Mouse (Mus musculus) MEL (cell line): ENCODE measurements around the gene Cdyl. TPM values are rescaled to one million over a fixed set of nuclear protein-coding genes. Genes with fewer than 3 reads are reported as not detected.

Source experiments
- DNase-seq: peaks from one replicate; pipeline ENCODE4 v3.0.0; 2011; ENCODE audit warnings: low read depth, low spot score
- H3K27ac ChIP-seq: 2 replicates; pipeline ENCODE4 v1.5.1; 2012; ENCODE audit warnings: low read depth, mild to moderate bottlenecking, control low read depth, low read length, moderate library complexity; ENCODE audit not compliant: control insufficient read depth
- H3K27me3 ChIP-seq, 2 experiments: fragments of 150-350 bp in 1 of 2; sonication (generic) in 1 of 2; 2 replicates each; pipeline ENCODE4 v1.6.1; 2012; ENCODE audit warnings: low read length in 2 of 2, mild to moderate bottlenecking in 2 of 2, improper control_type of control experiment in 1 of 2, moderate library complexity in 1 of 2; ENCODE audit not compliant: insufficient read depth in 2 of 2, control insufficient read depth in 1 of 2
- H3K36me3 ChIP-seq, 2 experiments: 2 replicates each; pipeline ENCODE4 v1.6.1; 2012 to 2014; ENCODE audit warnings: low read length in 2 of 2, improper control_type of control experiment in 1 of 2, inconsistent platforms in 1 of 2, mild to moderate bottlenecking in 1 of 2; ENCODE audit not compliant: insufficient read depth in 2 of 2, control insufficient read depth in 1 of 2
- H3K4me1 ChIP-seq, 2 experiments: fragments of 150-350 bp in 1 of 2; sonication (generic) in 1 of 2; 2 replicates each; pipeline ENCODE4 v1.6.1; 2012; ENCODE audit warnings: low read length in 2 of 2, improper control_type of control experiment in 1 of 2, mild to moderate bottlenecking in 1 of 2; ENCODE audit not compliant: insufficient read depth in 2 of 2, control insufficient read depth in 1 of 2
- H3K4me3 ChIP-seq, 2 experiments: fragments of 150-350 bp in 1 of 2; sonication (generic) in 1 of 2; 2 replicates each; pipeline ENCODE4 v1.5.1; 2012; ENCODE audit warnings: low read depth in 2 of 2, low read length in 2 of 2, mild to moderate bottlenecking in 2 of 2, moderate library complexity in 2 of 2, control low read depth in 1 of 2, improper control_type of control experiment in 1 of 2; ENCODE audit not compliant: control insufficient read depth in 1 of 2, insufficient read depth in 1 of 2
- H3K79me2 ChIP-seq: 2 replicates; pipeline ENCODE4 v1.6.1; 2012; ENCODE audit warnings: mild to moderate bottlenecking, low read length, moderate library complexity; ENCODE audit not compliant: control insufficient read depth, poor library complexity, insufficient read depth
- H3K9ac ChIP-seq: 2 replicates; pipeline ENCODE4 v1.6.1; 2012; ENCODE audit warnings: low read depth, mild to moderate bottlenecking, control low read depth, low read length, moderate library complexity; ENCODE audit not compliant: control insufficient read depth, poor library complexity, severe bottlenecking
- H3K9me3 ChIP-seq: fragments of 150-350 bp; sonication (generic); replicated peaks from 2 replicates; pipeline ENCODE4 v1.6.1; 2012; ENCODE audit warnings: mild to moderate bottlenecking, low read length, improper control_type of control experiment, moderate library complexity; ENCODE audit not compliant: insufficient read depth
- CHD1 ChIP-seq: IDR thresholded peaks from 2 replicates; pipeline ENCODE4 v1.6.1; 2012; ENCODE audit warnings: low read depth, mild to moderate bottlenecking, inconsistent platforms, low read length, improper control_type of control experiment
- CTCF ChIP-seq, 3 experiments: IDR thresholded peaks in 2 of 3; conservative IDR thresholded peaks in 1 of 3; 2 replicates each; pipeline ENCODE4 v1.5.1; 2011 to 2012; ENCODE audit warnings: low read length in 3 of 3, low read depth in 2 of 3, mild to moderate bottlenecking in 2 of 3, improper control_type of control experiment in 1 of 3, inconsistent platforms in 1 of 3, mixed read lengths in 1 of 3, moderate library complexity in 1 of 3; ENCODE audit not compliant: control insufficient read depth in 1 of 3, insufficient read depth in 1 of 3, poor library complexity in 1 of 3, severe bottlenecking in 1 of 3
- EP300 ChIP-seq, 2 experiments: IDR thresholded peaks; 2 replicates each; pipeline ENCODE4 v1.6.1; 2011; ENCODE audit warnings: improper control_type of control experiment in 2 of 2, low read length in 2 of 2, low read depth in 1 of 2, mild to moderate bottlenecking in 1 of 2
- ETS1 ChIP-seq: IDR thresholded peaks from 2 replicates; pipeline ENCODE4 v1.6.1; 2012; ENCODE audit warnings: low read depth, mild to moderate bottlenecking, inconsistent platforms, low read length, improper control_type of control experiment, moderate library complexity
- GABPA ChIP-seq: IDR thresholded peaks from 2 replicates; pipeline ENCODE4 v1.6.1; 2012; ENCODE audit warnings: low read depth, mild to moderate bottlenecking, inconsistent platforms, low read length, improper control_type of control experiment, moderate library complexity
- GATA1 ChIP-seq: IDR thresholded peaks from 2 replicates; pipeline ENCODE4 v1.6.1; 2011; ENCODE audit warnings: low read depth, low read length, improper control_type of control experiment
- JUND ChIP-seq: IDR thresholded peaks from 2 replicates; pipeline ENCODE4 v1.6.1; 2011; ENCODE audit warnings: low read depth, mild to moderate bottlenecking, improper control_type of control experiment, low read length
- KAT2A ChIP-seq: conservative IDR thresholded peaks from 2 replicates; pipeline ENCODE4 v1.6.1; 2012; ENCODE audit warnings: low read depth, low read length, improper control_type of control experiment, inconsistent platforms
- MAX ChIP-seq: IDR thresholded peaks from 2 replicates; pipeline ENCODE4 v1.6.1; 2011; ENCODE audit warnings: low read length, improper control_type of control experiment
- MAZ ChIP-seq: IDR thresholded peaks from 2 replicates; pipeline ENCODE4 v1.6.1; 2012; ENCODE audit warnings: low read depth, mild to moderate bottlenecking, inconsistent platforms, low read length, improper control_type of control experiment
- MEF2A ChIP-seq: IDR thresholded peaks from 2 replicates; pipeline ENCODE4 v1.6.1; 2014; ENCODE audit warnings: low read depth, mild to moderate bottlenecking, inconsistent platforms, low read length, improper control_type of control experiment; ENCODE audit not compliant: poor library complexity, insufficient replicate concordance, severe bottlenecking; ENCODE audit errors: extremely low read depth
- MXI1 ChIP-seq: IDR thresholded peaks from 2 replicates; pipeline ENCODE4 v1.6.1; 2011; ENCODE audit warnings: mild to moderate bottlenecking, low read depth, low read length, improper control_type of control experiment
- MYB ChIP-seq: IDR thresholded peaks from 2 replicates; pipeline ENCODE4 v1.6.1; 2011; ENCODE audit warnings: mild to moderate bottlenecking, low read depth, low read length, improper control_type of control experiment
- NELFE ChIP-seq: IDR thresholded peaks from 2 replicates; pipeline ENCODE4 v1.6.1; 2011; ENCODE audit warnings: low read depth, low read length, improper control_type of control experiment
- NRF1 ChIP-seq: IDR thresholded peaks from 2 replicates; pipeline ENCODE4 v1.6.1; 2014; ENCODE audit warnings: low read depth, mild to moderate bottlenecking, inconsistent platforms, low read length, improper control_type of control experiment, moderate library complexity; ENCODE audit not compliant: poor library complexity, insufficient read depth, severe bottlenecking
- POLR2AphosphoS2 ChIP-seq: IDR thresholded peaks from 2 replicates; pipeline ENCODE4 v1.6.1; 2011; ENCODE audit warnings: low read length, improper control_type of control experiment
- RCOR1 ChIP-seq: IDR thresholded peaks from 2 replicates; pipeline ENCODE4 v1.6.1; 2012; ENCODE audit warnings: low read depth, mild to moderate bottlenecking, inconsistent platforms, low read length, improper control_type of control experiment
- SIN3A ChIP-seq: IDR thresholded peaks from 2 replicates; pipeline ENCODE4 v1.6.1; 2012; ENCODE audit warnings: low read length, improper control_type of control experiment, inconsistent platforms
- SMC3 ChIP-seq: IDR thresholded peaks from 2 replicates; pipeline ENCODE4 v1.6.1; 2011; ENCODE audit warnings: low read depth, low read length, improper control_type of control experiment
- TAL1 ChIP-seq: IDR thresholded peaks from 2 replicates; pipeline ENCODE4 v1.6.1; 2012; ENCODE audit warnings: mild to moderate bottlenecking, inconsistent platforms, low read length, moderate library complexity, mixed read lengths
- TCF12 ChIP-seq: IDR thresholded peaks from 2 replicates; pipeline ENCODE4 v1.6.1; 2014; ENCODE audit warnings: low read depth, mild to moderate bottlenecking, inconsistent platforms, low read length, improper control_type of control experiment, moderate library complexity
- UBTF ChIP-seq: IDR thresholded peaks from 2 replicates; pipeline ENCODE4 v1.6.1; 2012; ENCODE audit warnings: low read depth, mild to moderate bottlenecking, inconsistent platforms, low read length, improper control_type of control experiment, moderate library complexity, borderline replicate concordance; ENCODE audit not compliant: insufficient read depth
- USF1 ChIP-seq: IDR thresholded peaks from 2 replicates; pipeline ENCODE4 v1.6.1; 2014; ENCODE audit warnings: low read depth, mild to moderate bottlenecking, inconsistent platforms, low read length, improper control_type of control experiment, moderate library complexity
- USF2 ChIP-seq, 2 experiments: IDR thresholded peaks; 2 replicates each; pipeline ENCODE4 v1.6.1; 2011 to 2012; ENCODE audit warnings: improper control_type of control experiment in 2 of 2, low read length in 2 of 2, borderline replicate concordance in 1 of 2, inconsistent platforms in 1 of 2, low read depth in 1 of 2, mild to moderate bottlenecking in 1 of 2; ENCODE audit not compliant: insufficient read depth in 1 of 2
- ZC3H11A ChIP-seq: IDR thresholded peaks from 2 replicates; pipeline ENCODE4 v1.6.1; 2012; ENCODE audit warnings: low read depth, mild to moderate bottlenecking, inconsistent platforms, low read length, improper control_type of control experiment
- ZMIZ1 ChIP-seq: IDR thresholded peaks from 2 replicates; pipeline ENCODE4 v1.6.1; 2012; ENCODE audit warnings: low read depth, mild to moderate bottlenecking, inconsistent platforms, low read length, improper control_type of control experiment, moderate library complexity
- polyA plus RNA-seq, 2 experiments: library from polyadenylated mRNA; stranded (reverse) in 1 of 2; unstranded in 1 of 2; fragments of >175 nt in 1 of 2; fragments of >200 nt in 1 of 2; gene quantifications; 2 replicates each; pipeline versions ENCODE4 v1.2.1 to v1.2.4; 2012; ENCODE audit warnings: low replicate concordance in 2 of 2, low read depth in 1 of 2; ENCODE audit not compliant: insufficient read length in 2 of 2, insufficient read depth in 1 of 2, missing spikeins in 1 of 2
- total RNA-seq: library from RNA; depleted of rRNA; stranded (reverse); fragments of 300-350 nt; gene quantifications from 2 replicates; pipeline ENCODE4 v1.2.3, GENCODE M21; 2012

Cdyl gene
- total and polyA plus RNA-seq, 3 experiments, result 8.9 to 32.2 TPM; not detected in 1

- peaks cover 25 to 45% of the 10 kb centered on the region in 2 experiments for H3K4me1 ChIP-seq
- H3K36me3 ChIP-seq, result peaks cover 0 to 59% of the 10 kb centered on the region in 2 experiments; a peak in 2 of 4 replicates
- H3K27ac ChIP-seq, result peak overlapping the region; percentile 77
- H3K9me3 ChIP-seq, result no peaks in the 10 kb centered on the region
- TF ChIP-seq RCOR1 (peak; percentile 60; the same call in 1 of the 2 replicates), NRF1 (no peak), KAT2A (no peak), EP300 (IDR thresholded peaks at IDR 0.05; ENCODE audit: low read depth in 1 of 2, low read length in 2 of 2) (peak; percentile 56 to 78), ETS1 (peak; percentile 59; the same call in 1 of the 2 replicates), CHD1 (no peak), MAX (no peak), GABPA (no peak), ZMIZ1 (no peak), POLR2AphosphoS2 (no peak), TAL1 (peak; percentile 10; the same call in 1 of the 2 replicates), GATA1 (peak; percentile 63; the same call in 1 of the 2 replicates), TCF12 (peak; percentile 83), SMC3 (no peak), ZC3H11A (no peak)
- TF ChIP-seq, all 39 proteins: peak for 6
- H3K27me3 ChIP-seq, result no peaks in the 10 kb centered on the region
- H3K79me2 ChIP-seq, result no peaks in the 10 kb centered on the region
- DNase-seq, result peak; percentile 30
- no peak overlapping the region for H3K9ac ChIP-seq
- H3K4me3 ChIP-seq, result no peak overlapping the region
These were observed 43.0 kb upstream of the Cdyl start for GRCm38 (mm10) chr13:35616524-35617099.

GRCm38 (mm10) chr13:35619356-35619755 lies 40.3 kb upstream of the Cdyl start:
- Histone ChIP-seq H3K27ac (no peak overlapping the region), H3K4me3 (no peak overlapping the region), H3K36me3 (peaks cover 0 to 36% of the 10 kb centered on the region in 2 experiments; a peak in 2 of 4 replicates), H3K79me2 (no peaks in the 10 kb centered on the region), H3K27me3 (no peaks in the 10 kb centered on the region), H3K4me1 (peaks cover 19 to 29% of the 10 kb centered on the region in 2 experiments), H3K9me3 (no peaks in the 10 kb centered on the region), H3K9ac (no peak overlapping the region)
- TF ChIP-seq SIN3A, result no peak
- no peak for TF ChIP-seq MAZ
- TF ChIP-seq USF1, result no peak
- no peak for TF ChIP-seq RCOR1
- no peak for TF ChIP-seq MEF2A
- TF ChIP-seq JUND, result no peak
- TF ChIP-seq CTCF (IDR thresholded peaks at IDR 0.05 in 2 of 3, conservative IDR thresholded peaks at IDR 0.05 in 1 of 3; ENCODE audit: control insufficient read depth in 1 of 3, insufficient read depth in 1 of 3, low read depth in 2 of 3, low read length in 3 of 3, poor library complexity in 1 of 3, severe bottlenecking in 1 of 3), result no peak
- no peak for TF ChIP-seq USF2 (IDR thresholded peaks at IDR 0.05; ENCODE audit: borderline replicate concordance in 1 of 2, insufficient read depth in 1 of 2, low read depth in 1 of 2, low read length in 2 of 2)
- TF ChIP-seq NRF1, result no peak
- TF ChIP-seq MXI1, result no peak
- TF ChIP-seq KAT2A, result no peak
- TF ChIP-seq MYB, result no peak
- no peak for TF ChIP-seq ZMIZ1
- no peak for TF ChIP-seq NELFE
- TF ChIP-seq MAX, result no peak
- no peak for TF ChIP-seq UBTF
- no peak for DNase-seq
